ENCODE assay signal across 8 mouse cellular contexts in the genomic region with DNA sequence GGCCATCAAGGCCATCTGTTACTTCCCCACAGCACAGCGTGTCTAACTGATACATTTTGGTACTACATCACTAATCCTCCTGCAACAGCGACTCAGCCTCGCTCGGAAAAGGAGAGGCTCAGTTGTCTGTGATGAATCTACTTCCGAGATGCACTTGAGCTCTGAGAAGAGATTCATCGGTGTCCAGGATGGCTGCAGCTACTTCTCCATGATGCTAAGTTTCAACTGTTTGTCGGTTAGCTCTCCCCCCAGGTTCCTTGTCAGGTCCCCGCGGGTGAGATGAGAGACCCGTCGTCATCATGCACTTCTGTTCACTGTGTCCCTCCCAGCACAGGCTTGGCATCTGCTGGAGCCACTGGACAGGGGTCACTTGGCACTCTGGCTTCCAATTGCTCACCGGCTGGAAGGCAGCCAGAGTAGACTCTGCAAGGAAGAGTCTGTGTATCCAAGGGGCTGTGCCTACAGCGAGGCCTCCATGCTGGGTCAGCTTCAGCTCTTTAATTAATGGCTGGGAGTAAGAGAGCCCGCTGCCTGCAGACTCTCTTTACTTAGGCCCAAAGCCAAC.
A peak's percentile ranks its signal among the peaks of the same experiment; 100 is the strongest.
DNase-seq lines count a peak whose midpoint lies in the region; ATAC-seq and TF ChIP-seq lines count a peak whose summit lies in the region.
"Had no signal": no experiment of that assay in that cellular context is flagged by ENCODE, and none has a peak within 500 bp of the region (broad histone marks: within the 10 kb centered on the region; RNA-seq: fewer than 3 reads in every experiment).

No protein-coding gene starts in this region.

- H3K4me2 ChIP-seq in hindbrain, embryonic 16.5 days (ENCODE audit: low read length) = no peak overlapping the region
- no peak overlapping the region for H3K4me2 ChIP-seq in limb, embryonic 13.5 days (replicated peaks)

- WGBS in lung, adult 2 months = 48% methylated on average over 14 of the region's 14 CpGs
- 59% methylated on average over 14 of the region's 14 CpGs for WGBS in hindbrain, embryonic 16.5 days
- WGBS in limb, embryonic 13.5 days = 67% methylated on average over 14 of the region's 14 CpGs

- ATAC-seq in hindbrain, embryonic 16.5 days = peak; percentile 84
- 0 out of 2 replicates have a peak, but pooled peaks have one; percentile 11 for ATAC-seq in limb, embryonic 13.5 days (ENCODE audit: low FRiP score, low read depth)

- H3K4me1 ChIP-seq in lung, adult 2 months (ENCODE audit: control insufficient read depth, insufficient read depth, low read length) = no peaks in the 10 kb centered on the region
- peaks cover 5% of the 10 kb centered on the region for H3K4me1 ChIP-seq in hindbrain, embryonic 16.5 days (ENCODE audit: control insufficient read depth, insufficient read depth, low read depth, low read length)
- H3K4me1 ChIP-seq in limb, embryonic 13.5 days = peaks cover 16% of the 10 kb centered on the region; the same call in 1 of the 2 replicates

- H3K27ac ChIP-seq in hindbrain, embryonic 16.5 days (ENCODE audit: low read depth, low read length) = 0 out of 2 replicates have a peak overlapping the region, but pooled peaks have one; percentile 18
- H3K27ac ChIP-seq in limb, embryonic 13.5 days = no peak overlapping the region

- TF ChIP-seq POLR2A in lung, adult 2 months (IDR thresholded peaks at IDR 0.05; ENCODE audit: borderline replicate concordance, extremely low read depth, low read depth, low read length) = no peak
- TF ChIP-seq POLR2A in brain, embryonic 14.5 days (IDR thresholded peaks at IDR 0.05; ENCODE audit: borderline replicate concordance, extremely low read depth, insufficient read depth, insufficient read length, poor library complexity, severe bottlenecking) = no peak

- no peaks in the 10 kb centered on the region; the same call in 1 of the 2 replicates for H3K27me3 ChIP-seq in hindbrain, embryonic 16.5 days (replicated peaks; ENCODE audit: control insufficient read depth, insufficient read depth, low read length)
- H3K27me3 ChIP-seq in limb, embryonic 13.5 days = no peaks in the 10 kb centered on the region

- H3K9me3 ChIP-seq in hindbrain, embryonic 16.5 days (ENCODE audit: control insufficient read depth, low read length) = no peaks in the 10 kb centered on the region
- no peaks in the 10 kb centered on the region for H3K9me3 ChIP-seq in limb, embryonic 13.5 days

- no peak overlapping the region for H3K4me3 ChIP-seq in lung, adult 2 months (replicated peaks; ENCODE audit: extremely low read depth, low read depth, low read length)
- H3K4me3 ChIP-seq in hindbrain, embryonic 16.5 days (ENCODE audit: low read length) = no peak overlapping the region
- no peak overlapping the region for H3K4me3 ChIP-seq in limb, embryonic 13.5 days

- TF ChIP-seq CTCF in lung, adult 2 months (IDR thresholded peaks at IDR 0.05; ENCODE audit: insufficient read depth, low read length) = no peak
- no peak for TF ChIP-seq CTCF in brain, embryonic 14.5 days (IDR thresholded peaks at IDR 0.05; ENCODE audit: borderline replicate concordance, extremely low read depth, insufficient read depth, insufficient read length)

- H3K9ac ChIP-seq in hindbrain, embryonic 16.5 days (ENCODE audit: low read depth, low read length) = no peak overlapping the region
- H3K9ac ChIP-seq in limb, embryonic 13.5 days = no peak overlapping the region

- intact Hi-C loops in heart, postnatal 25 days (cut with DNase I) = loop anchor here (10.0 kb wide), 1 partner anchor 175 kb away; the partner anchor contains the start of gene Mmp17

- DNase-seq in lung, postnatal 10 days = peak; percentile 22
- no peak for DNase-seq in lung, adult 2 months
- DNase-seq in brain, embryonic 14.5 days (ENCODE audit: low read depth) = peak; percentile 45
- no peak for DNase-seq in heart, postnatal 25 days (ENCODE audit: low spot score)
- no peak for DNase-seq in adipocyte (ENCODE audit: low spot score)
- DNase-seq: heart, adult 18-20 months had no signal

- H3K36me3 ChIP-seq in hindbrain, embryonic 16.5 days (ENCODE audit: control insufficient read depth, insufficient read depth, low read length) = no peaks in the 10 kb centered on the region
- H3K36me3 ChIP-seq in limb, embryonic 13.5 days = no peaks in the 10 kb centered on the region

Comparison
In these comparisons a context has a peak if more than half of its experiments do, and no peak if none do; other contexts are left out.
1. DNase-seq: peak in lung, postnatal 10 days (single experiment) and brain, embryonic 14.5 days (single experiment); none in lung, adult 2 months (single experiment), heart, postnatal 25 days (single experiment) and adipocyte (single experiment).